Mouse (Mus musculus): ENCODE data around the gene Slc22a17. TPM values are rescaled to one million over a fixed set of nuclear protein-coding genes. Genes with fewer than 3 reads are reported as not detected.

Gene Slc22a17
- total RNA-seq, 2 experiments from 2014 or later, result 1.6 to 1.7 TPM

DNA sequence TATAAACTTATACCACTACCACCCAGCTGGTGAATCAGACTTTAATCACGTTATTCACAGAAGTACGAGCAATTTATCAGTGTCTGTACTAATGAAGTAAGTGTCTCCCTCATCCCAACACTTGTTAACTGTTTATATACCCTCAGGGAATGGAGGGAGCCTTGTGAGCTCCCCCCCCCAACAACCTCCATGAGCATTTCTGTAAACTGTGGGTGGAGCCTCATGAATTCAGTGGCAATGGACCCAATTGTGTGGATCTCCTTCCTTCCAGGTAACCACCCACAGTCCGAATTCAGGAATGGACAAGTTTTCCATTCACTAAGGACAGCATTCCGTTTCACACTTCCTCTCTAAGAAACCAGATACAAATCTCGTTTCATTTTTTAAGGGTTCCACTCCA is 47.3 kb downstream of the Slc22a17 start:
- no peak for DNase-seq
- intact Hi-C loops (cut with DNase I), result no loop called here

DNA sequence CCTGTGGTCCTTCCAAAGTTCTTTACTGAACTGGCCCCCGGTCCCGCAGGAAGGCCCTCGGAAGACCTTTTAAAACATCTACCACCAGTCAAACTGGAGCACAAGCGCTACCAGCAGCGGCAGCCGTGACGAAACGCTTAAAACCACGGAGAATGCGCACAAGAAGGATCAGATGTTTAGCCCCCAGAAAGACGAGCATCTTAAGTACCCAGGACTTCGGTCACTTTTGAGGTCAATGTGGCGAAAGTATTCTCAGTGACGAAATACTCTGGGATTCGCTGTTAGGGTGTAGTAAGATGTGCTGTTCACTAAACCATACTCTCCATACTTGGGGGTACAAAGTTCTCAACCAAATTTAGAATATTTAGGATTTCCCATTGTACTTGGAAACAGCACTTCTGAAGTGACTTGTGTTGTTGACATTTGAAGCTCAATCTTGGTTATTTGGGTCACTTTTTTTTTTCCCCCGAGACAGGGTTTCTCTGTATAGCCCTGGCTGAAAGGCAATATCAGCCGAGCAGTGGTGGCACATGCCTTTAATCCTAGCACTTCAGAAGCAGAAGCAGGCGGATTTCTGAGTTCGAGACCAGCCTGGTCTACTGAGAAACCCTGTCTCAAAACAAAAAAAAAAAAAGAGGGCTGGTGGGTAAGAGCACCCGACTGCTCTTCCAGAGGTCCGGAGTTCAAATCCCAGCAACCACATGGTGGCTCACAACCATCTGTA is 48.5 kb downstream of the Slc22a17 start:
- no peak for DNase-seq
- intact Hi-C loops (cut with DNase I), result loop anchor here (1.0 to 5.0 kb wide), 2 partner anchors 12 to 77 kb away; no protein-coding TSS in a partner anchor

DNA sequence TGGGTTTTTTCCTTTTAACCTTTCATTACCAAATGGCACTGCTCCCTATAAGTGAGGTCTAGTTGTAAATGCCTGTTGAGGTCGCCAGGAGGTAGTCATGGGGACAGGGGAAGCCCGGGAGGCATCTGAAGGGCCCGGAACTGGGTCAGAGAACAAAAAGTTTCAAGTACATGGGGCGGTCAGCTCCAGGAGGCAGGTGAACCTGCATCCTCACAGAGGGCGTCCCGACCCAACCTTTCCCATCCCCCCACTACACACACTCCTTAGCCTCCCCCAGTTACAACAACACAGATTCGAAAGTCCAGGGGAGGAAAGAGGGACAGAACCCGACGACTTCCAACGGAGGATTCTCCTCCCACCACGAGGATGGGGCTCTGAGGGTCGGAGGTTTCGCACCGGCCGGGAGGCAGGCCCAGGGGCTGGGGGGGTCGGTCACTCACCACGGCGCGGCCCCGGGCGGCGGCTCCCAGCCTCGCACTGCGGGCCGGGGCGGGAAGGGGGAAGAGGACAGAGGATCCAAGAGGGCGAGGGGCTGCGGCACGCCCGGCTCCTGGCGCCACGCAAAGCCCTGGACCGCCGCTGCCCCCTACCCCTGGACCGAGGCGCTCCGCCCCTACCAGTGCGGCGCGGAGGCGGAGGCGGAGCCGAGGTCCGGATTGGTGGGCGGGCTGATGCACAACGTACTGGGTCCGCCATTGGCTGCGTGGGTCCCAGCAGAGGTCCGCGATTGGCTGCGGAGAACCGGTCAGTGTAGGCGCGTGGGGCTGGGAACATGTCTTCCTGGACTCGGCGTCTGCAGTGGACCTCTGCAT is 49.2 kb downstream of the Slc22a17 start:
- peak; percentile 87 to 90 for DNase-seq
- intact Hi-C loops (cut with DNase I), result loop anchor here (1.0 to 5.0 kb wide), 2 partner anchors 13 to 76 kb away; no protein-coding TSS in a partner anchor

DNA sequence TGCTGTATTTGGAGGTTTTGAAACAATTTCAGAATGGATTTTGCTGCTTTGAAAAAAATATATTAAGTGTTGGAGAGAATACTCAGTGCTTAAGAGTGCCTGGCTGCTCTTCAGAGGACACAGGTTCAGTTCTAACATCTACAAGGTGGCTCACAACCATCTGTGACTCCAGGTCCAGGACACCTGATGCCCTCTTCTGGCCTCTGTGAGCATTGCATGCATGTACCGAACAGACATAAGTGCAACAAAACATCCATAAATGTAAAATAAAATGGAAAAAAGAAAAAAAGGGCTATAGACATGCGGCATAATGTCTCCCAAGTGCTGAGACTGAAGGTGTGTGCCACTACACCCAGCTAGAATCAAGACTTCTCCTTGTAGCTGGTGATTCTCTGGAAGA is 52.4 kb downstream of the Slc22a17 start:
- DNase-seq, result peak in 1 of 2 experiments; percentile 39
- intact Hi-C loops (cut with DNase I), result loop anchor here (5.0 kb wide), 1 partner anchor 73 kb away; no protein-coding TSS in a partner anchor

DNA sequence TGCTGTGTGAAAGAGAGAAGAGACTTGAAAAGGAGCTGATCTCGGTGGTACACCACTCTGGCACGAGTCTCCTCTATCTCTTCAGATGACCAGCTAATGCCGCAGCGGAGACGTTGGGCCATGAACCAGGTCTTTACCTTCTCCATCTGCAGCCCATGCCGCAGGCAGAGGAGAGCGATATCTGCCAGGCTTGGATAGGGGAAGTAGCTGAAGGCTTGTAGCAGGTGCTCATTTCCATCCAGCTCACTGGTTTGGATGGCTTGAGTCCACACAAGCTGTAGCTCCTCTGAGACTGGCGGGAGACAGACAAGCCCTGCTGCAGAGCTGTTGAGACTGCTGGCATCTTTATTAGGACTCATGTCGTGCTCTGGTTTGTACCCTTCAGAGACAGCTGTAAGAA is 55.0 kb downstream of the Slc22a17 start:
- intact Hi-C loops (cut with DNase I), result no loop called here
- no peak for DNase-seq

DNA sequence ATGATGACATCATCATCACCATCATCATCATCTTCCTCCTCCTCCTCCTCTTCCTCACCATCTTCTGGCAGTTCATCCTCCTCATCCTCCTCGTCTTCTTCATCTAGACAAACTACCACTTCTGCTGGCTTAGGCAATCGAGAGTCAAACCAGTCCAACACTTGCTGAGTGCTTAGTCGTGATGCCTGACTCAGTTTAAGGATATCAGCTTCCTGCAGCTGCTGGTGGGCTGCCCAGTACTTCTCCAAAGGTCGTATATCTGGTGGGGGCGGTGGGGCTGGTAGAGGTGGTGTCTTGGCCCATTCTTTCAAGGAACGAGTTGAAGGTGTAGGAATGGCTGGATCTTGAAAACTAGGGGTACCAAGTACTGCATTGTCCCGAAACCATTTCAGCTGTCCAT is 56.2 kb downstream of the Slc22a17 start:
- intact Hi-C loops (cut with DNase I), result no loop called here
- no peak for DNase-seq

Small RNA genes lying within 50 kb of the gene (microRNA-seq; reads per million reads assigned to microRNA genes)
- 9.3 to 11.1 reads per million in 2 experiments for gene Mir208a

Other genes starting within 250 kb of the Slc22a17 start
- gene 1700123O20Rik, start 226.9 kb downstream of the Slc22a17 start, total RNA-seq (2021), result 10 to 100 TPM in 1 of 2 experiments, 1 to 10 TPM in 1; 7.4 to 11.3 TPM
- 10 to 100 TPM; 63.7 to 64.2 TPM for gene Acin1, start 226.2 kb downstream of the Slc22a17 start, total RNA-seq (2021)
- not detected for gene Gm29776, start 214.3 kb downstream of the Slc22a17 start, total RNA-seq (2021)
- gene Cebpe, start 201.0 kb downstream of the Slc22a17 start, total RNA-seq (2021), result not detected
- gene Slc7a8, start 131.2 kb downstream of the Slc22a17 start, total RNA-seq (2021), result 10 to 100 TPM; 17.5 to 23.4 TPM
- 1 to 10 TPM; 2.2 TPM for gene Rnf212b, start 99.0 kb downstream of the Slc22a17 start, total RNA-seq (2021)
- 1 to 10 TPM; 2.6 to 4.0 TPM for gene Homez, start 42.2 kb downstream of the Slc22a17 start, total RNA-seq (2021)
- 1 to 10 TPM; 2.9 to 3.0 TPM for gene Ppp1r3e, start 35.6 kb downstream of the Slc22a17 start, total RNA-seq (2021)
- 10 to 100 TPM; 20.9 to 25.9 TPM for gene Bcl2l2, start 29.8 kb downstream of the Slc22a17 start, total RNA-seq (2021)
- not detected for gene Gm20521, start 29.7 kb downstream of the Slc22a17 start, total RNA-seq (2021)
- 10 to 100 TPM; 51.0 to 53.2 TPM for gene Pabpn1, start 20.6 kb downstream of the Slc22a17 start, total RNA-seq (2021)
- 1 to 10 TPM; 2.1 to 2.5 TPM for gene Efs, start 13.0 kb upstream of the Slc22a17 start, total RNA-seq (2021)
- gene Il25, start 19.6 kb upstream of the Slc22a17 start, total RNA-seq (2021), result not detected
- gene Cmtm5, start 23.1 kb upstream of the Slc22a17 start, total RNA-seq (2021), result under 1 TPM in 1 of 2 experiments, not detected in 1; 0.42 TPM
- gene Myh6, start 53.8 kb upstream of the Slc22a17 start, total RNA-seq (2021), result 100 to 1,000 TPM in 1 of 2 experiments, 10 to 100 TPM in 1; 40.5 to 246 TPM
- not detected for gene Gm17428, start 63.8 kb upstream of the Slc22a17 start, total RNA-seq (2021)
- gene Myh7, start 81.5 kb upstream of the Slc22a17 start, total RNA-seq (2021), result 1,000 to 10,000 TPM in 1 of 2 experiments, 100 to 1,000 TPM in 1; 194 to 1,204 TPM
- 10 to 100 TPM; 13.9 to 18.1 TPM for gene Ngdn, start 102.3 kb upstream of the Slc22a17 start, total RNA-seq (2021)
- 1 to 10 TPM; 3.5 to 3.7 TPM for gene Zfhx2, start 179.2 kb upstream of the Slc22a17 start, total RNA-seq (2021)
- gene Thtpa, start 181.7 kb upstream of the Slc22a17 start, total RNA-seq (2021), result 10 to 100 TPM; 10.1 to 13.6 TPM
- gene Ap1g2, start 193.5 kb upstream of the Slc22a17 start, total RNA-seq (2021), result 1 to 10 TPM; 4.0 to 5.1 TPM
- gene Jph4, start 203.8 kb upstream of the Slc22a17 start, total RNA-seq (2021), result under 1 TPM; 0.17 to 0.23 TPM